Mouse (Mus musculus): ENCODE measurements at regions not wholly inside any gene's neighbourhood (a gene's known extent, or its start where the extent isn't known, plus 50 kb on each side); places are given as distances from the start of the nearest gene placed in this dataset.

- DNase-seq (ENCODE audit: extremely low read depth), result no peak
- Histone ChIP-seq H3K27ac (ENCODE audit: insufficient read depth, low read depth) (no peak overlapping the region), H3K9ac (ENCODE audit: insufficient read depth, low read depth) (no peak overlapping the region), H3K4me1 (ENCODE audit: control insufficient read depth in 1 of 2, insufficient read depth in 2 of 2) (no peaks in the 10 kb centered on the region; a peak in 1 of 4 replicates), H3K4me2 (ENCODE audit: insufficient read depth, low read depth, poor library complexity, severe bottlenecking) (no peak overlapping the region), H3K4me3 (replicated peaks in 1 of 3; ENCODE audit: low read depth in 2 of 3, low read length in 2 of 3, poor library complexity in 1 of 3) (no peak overlapping the region), H3K27me3 (replicated peaks) (no peaks in the 10 kb centered on the region), H3K79me2 (replicated peaks; ENCODE audit: control insufficient read depth, extremely low read depth, insufficient read depth, poor library complexity, severe bottlenecking) (no peaks in the 10 kb centered on the region), H3K9me3 (replicated peaks; ENCODE audit: low read length) (no peaks in the 10 kb centered on the region), H3K36me3 (replicated peaks in 1 of 2; ENCODE audit: control insufficient read depth in 1 of 2, insufficient read depth in 1 of 2, low read length in 1 of 2) (no peaks in the 10 kb centered on the region)
- in situ Hi-C loops (cut with MboI; ENCODE audit: low pct_ligation_motif_present, low pct_unique_long_range_greater_than_20kb, low sequenced_read_pairs), result no loop called here
- no peak for TF ChIP-seq HCFC1 (IDR thresholded peaks at IDR 0.05; ENCODE audit: low read depth, low read length)
- no peak for TF ChIP-seq MEF2A (IDR thresholded peaks at IDR 0.05; ENCODE audit: borderline replicate concordance, low read depth, low read length)
- TF ChIP-seq ELF1 (IDR thresholded peaks at IDR 0.05; ENCODE audit: low read depth, low read length), result no peak
- no peak for TF ChIP-seq NELFE (IDR thresholded peaks at IDR 0.05; ENCODE audit: low read depth, low read length)
- no peak for TF ChIP-seq JUN (IDR thresholded peaks at IDR 0.05; ENCODE audit: insufficient read depth, low read depth, low read length)
- no peak for TF ChIP-seq ZMIZ1 (IDR thresholded peaks at IDR 0.05; ENCODE audit: low read depth, low read length)
- TF ChIP-seq CHD2 (IDR thresholded peaks at IDR 0.05; ENCODE audit: low read length), result no peak
- no peak for TF ChIP-seq USF1 (IDR thresholded peaks at IDR 0.05; ENCODE audit: low read depth, low read length)
- TF ChIP-seq SIN3A (IDR thresholded peaks at IDR 0.05; ENCODE audit: low read length), result no peak
- no peak for TF ChIP-seq ETS1 (conservative IDR thresholded peaks at IDR 0.05; ENCODE audit: low read depth, low read length)
- dilution Hi-C loops (cut with MboI; ENCODE audit: extremely low pct_ligation_motif_present, extremely low pct_unique_long_range_greater_than_20kb, low sequenced_read_pairs), result no loop called here
Measured at GRCm38 (mm10) chr16:26285627-26286026, 86.0 kb downstream of the Cldn1 start.

GRCm38 (mm10) chr16:26284713-26285112 lies 86.9 kb downstream of the Cldn1 start:
- dilution Hi-C loops (cut with MboI; ENCODE audit: extremely low pct_ligation_motif_present, extremely low pct_unique_long_range_greater_than_20kb, low sequenced_read_pairs), result no loop called here

More at GRCm38 (mm10) chr16:26284713-26285112, 86.9 kb downstream of the Cldn1 start:
- no peak overlapping the region for H3K9ac ChIP-seq (ENCODE audit: insufficient read depth, low read depth)
- DNase-seq (ENCODE audit: extremely low read depth), result no peak
- TF ChIP-seq ZKSCAN1 (IDR thresholded peaks at IDR 0.05; ENCODE audit: borderline replicate concordance, low read depth, low read length) (no peak), POLR2A (IDR thresholded peaks at IDR 0.05; ENCODE audit: low read depth, low read length) (no peak), JUN (IDR thresholded peaks at IDR 0.05; ENCODE audit: insufficient read depth, low read depth, low read length) (no peak), TBP (conservative IDR thresholded peaks at IDR 0.05; ENCODE audit: low read depth, low read length) (no peak), BHLHE40 (IDR thresholded peaks at IDR 0.05; ENCODE audit: low read depth, low read length) (no peak), NRF1 (IDR thresholded peaks at IDR 0.05; ENCODE audit: low read depth, low read length) (no peak), RAD21 (IDR thresholded peaks at IDR 0.05; ENCODE audit: low read depth, low read length) (no peak), CHD2 (IDR thresholded peaks at IDR 0.05; ENCODE audit: low read length) (no peak), JUND (conservative IDR thresholded peaks at IDR 0.05; ENCODE audit: low read depth, low read length) (no peak), HCFC1 (IDR thresholded peaks at IDR 0.05; ENCODE audit: low read depth, low read length) (no peak), ZNF384 (IDR thresholded peaks at IDR 0.05; ENCODE audit: low read depth, low read length) (no peak), POLR2AphosphoS2 (IDR thresholded peaks at IDR 0.05; ENCODE audit: low read depth, low read length) (no peak), E2F4 (IDR thresholded peaks at IDR 0.05; ENCODE audit: insufficient replicate concordance, low read depth, low read length) (no peak), SMC3 (IDR thresholded peaks at IDR 0.05; ENCODE audit: low read depth, low read length) (no peak), KAT2A (IDR thresholded peaks at IDR 0.05; ENCODE audit: insufficient replicate concordance, low read length) (no peak), RCOR1 (conservative IDR thresholded peaks at IDR 0.05; ENCODE audit: low read depth, low read length) (no peak), USF1 (IDR thresholded peaks at IDR 0.05; ENCODE audit: low read depth, low read length) (no peak)
- no peaks in the 10 kb centered on the region; a peak in 1 of 4 replicates for H3K4me1 ChIP-seq (ENCODE audit: control insufficient read depth in 1 of 2, insufficient read depth in 2 of 2)
- H3K79me2 ChIP-seq (replicated peaks; ENCODE audit: control insufficient read depth, extremely low read depth, insufficient read depth, poor library complexity, severe bottlenecking), result no peaks in the 10 kb centered on the region
- H3K36me3 ChIP-seq (replicated peaks in 1 of 2; ENCODE audit: control insufficient read depth in 1 of 2, insufficient read depth in 1 of 2, low read length in 1 of 2), result no peaks in the 10 kb centered on the region
- no peak overlapping the region for H3K4me3 ChIP-seq (replicated peaks in 1 of 3; ENCODE audit: low read depth in 2 of 3, low read length in 2 of 3, poor library complexity in 1 of 3)
- H3K4me2 ChIP-seq (ENCODE audit: insufficient read depth, low read depth, poor library complexity, severe bottlenecking), result no peak overlapping the region; the same call in 1 of the 2 replicates
- H3K27me3 ChIP-seq (replicated peaks), result no peaks in the 10 kb centered on the region
- no peak overlapping the region for H3K27ac ChIP-seq (ENCODE audit: insufficient read depth, low read depth)
- in situ Hi-C loops (cut with MboI; ENCODE audit: low pct_ligation_motif_present, low pct_unique_long_range_greater_than_20kb, low sequenced_read_pairs), result no loop called here
- no peaks in the 10 kb centered on the region for H3K9me3 ChIP-seq (replicated peaks; ENCODE audit: low read length)

Measured in CH12.LX (cell line).